Mouse (Mus musculus) retina, adult 2 months (tissue): ENCODE measurements around the gene Foxp1.

ENCODE experiments used
- DNase-seq: peaks from one replicate; pipeline ENCODE4 v3.0.0-alpha.2; 2012; ENCODE audit warnings: low read depth, low spot score

Gene Foxp1

DNA sequence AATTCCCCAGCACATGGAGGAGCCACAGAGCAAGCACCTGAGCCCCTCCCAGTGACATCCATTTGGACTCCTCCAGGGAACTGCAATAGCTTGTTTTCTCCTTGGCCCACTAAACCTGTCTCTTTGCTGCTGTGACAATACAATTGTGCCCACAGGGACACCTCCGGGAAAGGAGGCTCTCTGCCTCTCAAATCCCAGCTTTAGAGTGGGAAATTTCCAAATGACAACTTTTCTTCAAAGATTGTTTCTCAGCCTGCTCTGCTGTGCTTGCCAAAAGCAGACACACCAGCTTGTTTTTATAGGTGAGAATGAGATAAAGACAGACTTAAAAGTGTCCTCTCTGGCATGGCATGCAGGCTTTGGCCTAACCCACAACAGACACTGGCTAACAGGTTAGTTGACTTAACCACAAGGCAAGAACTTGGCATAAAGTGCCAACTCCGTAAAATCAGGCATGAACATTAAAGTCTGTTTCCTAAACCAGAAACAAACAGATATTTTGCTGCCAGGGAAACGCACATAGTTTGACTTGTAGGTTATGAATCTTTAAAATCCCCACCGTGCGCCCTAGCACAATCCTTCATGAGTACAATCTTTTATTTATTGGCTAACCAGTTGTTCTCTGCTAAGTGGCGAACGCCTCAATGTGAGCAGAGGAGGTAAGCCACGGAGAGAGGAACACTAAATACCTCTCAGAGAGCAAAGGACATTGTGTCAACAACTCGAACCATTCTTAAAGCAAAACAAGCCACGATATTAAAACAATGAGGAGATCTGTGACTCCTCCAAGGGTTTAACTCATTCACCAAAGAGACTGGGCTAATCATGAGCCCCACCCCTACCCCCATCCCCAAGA, 379.4 kb downstream of the Foxp1 start:
- DNase-seq: no peak

GRCm38 (mm10) chr6:99138041-99138440, 384.5 kb downstream of the Foxp1 start:
- DNase-seq: no peak

- DNase-seq: no peak
Measured at GRCm38 (mm10) chr6:99137071-99137470, 385.4 kb downstream of the Foxp1 start.

- no peak for DNase-seq
Measured at GRCm38 (mm10) chr6:99135938-99136729, 386.4 kb downstream of the Foxp1 start.

- DNase-seq: no peak
Measured at GRCm38 (mm10) chr6:99131815-99132214, 390.7 kb downstream of the Foxp1 start.

DNA sequence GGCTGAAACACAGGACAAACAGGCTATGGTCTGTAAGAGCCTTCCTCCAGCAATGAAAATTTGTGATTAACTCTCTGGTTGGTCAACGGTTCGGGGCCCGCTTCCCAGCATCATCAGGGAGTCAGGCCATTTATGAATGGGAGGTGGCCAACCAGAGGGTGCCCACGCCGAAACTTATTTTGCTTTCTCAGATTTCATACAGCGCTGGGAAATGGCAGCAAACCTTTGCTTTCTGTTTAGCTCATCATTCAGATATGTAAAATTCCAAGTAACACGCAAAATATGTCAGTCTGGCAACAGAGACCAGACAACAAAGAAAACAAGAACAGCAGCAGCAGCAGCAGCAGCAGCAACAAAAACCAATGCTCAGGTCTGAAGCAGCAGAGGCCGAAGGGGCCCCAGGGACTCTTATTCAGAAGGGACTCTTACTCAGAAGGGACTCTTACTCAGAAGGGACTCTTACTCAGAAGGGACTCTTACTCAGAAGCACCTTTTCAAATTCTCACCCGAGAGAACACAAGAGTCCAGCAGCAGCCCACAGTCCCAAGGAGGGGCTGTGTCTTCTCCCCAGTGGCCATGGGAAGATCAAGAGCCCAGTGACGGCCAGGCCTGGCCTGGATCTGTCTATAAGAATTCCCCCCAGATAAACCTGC, 391.6 kb downstream of the Foxp1 start:
- no peak for DNase-seq

DNA sequence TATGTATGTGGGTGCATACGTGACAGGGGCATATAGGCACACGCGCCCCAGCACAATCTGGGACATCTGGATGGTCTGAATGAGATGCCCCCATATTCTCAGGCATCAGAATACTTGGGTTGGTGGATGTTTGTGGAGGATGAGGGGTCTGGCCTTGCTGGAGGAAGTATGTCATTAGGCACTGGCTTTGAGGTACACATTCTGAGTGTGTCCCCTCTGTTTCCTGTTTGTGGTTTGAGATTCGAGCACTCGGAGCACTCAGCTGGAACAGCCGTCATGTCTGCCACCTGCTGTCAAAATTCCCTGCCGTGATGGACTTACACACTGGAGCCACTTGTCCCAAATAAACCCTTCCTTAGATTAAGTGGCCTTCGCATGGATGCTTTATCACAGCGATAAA, 395.8 kb downstream of the Foxp1 start:
- DNase-seq: no peak

DNA sequence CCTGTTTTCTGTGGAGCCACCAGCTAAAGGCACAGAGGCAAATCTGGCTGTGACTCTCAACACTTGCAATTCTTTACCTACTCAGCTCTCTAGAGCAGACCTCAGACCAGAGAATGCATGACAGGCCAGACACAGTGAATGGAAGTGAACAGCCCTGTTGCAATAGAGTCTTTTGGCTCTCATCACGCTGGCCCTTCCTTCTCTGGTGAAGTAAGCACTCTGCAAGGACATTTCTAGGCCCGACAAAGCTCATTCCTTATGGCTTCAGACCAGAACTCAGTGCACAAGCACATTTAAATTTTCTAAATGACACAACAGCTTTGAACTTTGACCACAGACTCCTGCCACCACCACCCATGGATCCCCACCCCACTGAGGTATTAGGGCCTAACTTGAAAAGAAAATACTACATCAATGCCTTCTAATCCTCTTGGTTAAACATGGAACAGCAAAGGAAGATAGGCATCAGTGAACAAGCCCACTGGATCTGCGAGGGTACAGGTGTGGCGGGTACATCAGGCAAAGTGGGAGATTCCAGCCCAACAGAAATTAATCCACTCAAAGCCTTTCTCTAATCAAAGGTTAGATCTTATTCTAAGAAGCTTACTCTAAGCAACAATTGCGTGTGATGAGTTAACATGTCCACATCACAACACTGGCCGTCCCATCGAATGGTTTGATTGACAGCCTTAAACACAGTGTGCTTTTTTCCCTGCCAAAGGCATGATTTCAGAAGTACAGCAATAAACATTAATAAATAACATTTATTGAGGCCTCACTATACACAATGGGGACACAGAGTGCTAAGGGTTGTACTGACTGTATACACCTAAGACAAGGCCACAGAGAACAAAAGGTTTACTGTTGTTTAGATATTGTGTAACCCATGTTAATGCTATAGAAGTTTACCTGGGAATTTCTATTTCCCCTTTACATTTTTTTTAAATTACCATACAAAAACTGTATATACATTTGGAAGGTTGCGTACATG, 401.4 kb downstream of the Foxp1 start:
- DNase-seq: no peak

DNA sequence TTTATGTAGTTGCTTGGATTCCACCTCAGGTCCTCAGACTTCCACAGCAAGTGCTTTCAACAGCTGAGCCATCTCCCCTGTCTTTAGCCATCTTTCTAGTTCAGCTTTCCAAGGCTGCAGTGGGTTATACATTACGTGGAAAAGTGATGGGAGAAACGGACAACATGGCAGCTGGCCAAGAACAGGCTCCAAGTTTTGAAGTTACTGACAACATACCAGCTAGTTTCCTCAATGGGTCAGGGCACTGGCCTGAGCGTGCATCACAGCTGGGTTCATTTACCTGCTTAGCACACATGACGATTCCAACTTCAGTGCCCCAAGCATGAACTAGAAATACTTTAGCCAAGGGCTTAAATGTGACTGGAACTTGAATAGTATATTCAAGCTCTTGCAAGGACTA, 404.0 kb downstream of the Foxp1 start:
- no peak for DNase-seq

DNA sequence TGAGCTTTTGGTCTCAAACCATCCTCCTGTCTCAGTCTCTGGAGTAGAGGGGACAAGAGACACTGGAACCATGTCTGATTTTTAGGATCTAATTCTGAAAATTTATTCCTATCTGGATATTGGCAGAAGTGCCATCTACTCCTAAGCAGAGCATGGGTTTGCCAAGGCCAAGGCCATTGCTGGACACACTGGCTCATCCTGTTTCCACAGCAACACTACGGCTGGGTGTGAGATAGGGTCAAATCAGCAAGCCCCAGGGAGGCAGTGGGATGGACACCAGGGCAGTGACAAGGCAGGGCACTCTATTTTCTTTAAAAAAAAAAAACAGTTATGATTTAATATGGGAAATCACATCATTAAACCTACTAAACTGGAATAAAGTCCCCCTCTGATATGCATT, 405.1 kb downstream of the Foxp1 start:
- no peak for DNase-seq

GRCm38 (mm10) chr6:99111856-99112255, 410.7 kb downstream of the Foxp1 start:
- DNase-seq: no peak

DNA sequence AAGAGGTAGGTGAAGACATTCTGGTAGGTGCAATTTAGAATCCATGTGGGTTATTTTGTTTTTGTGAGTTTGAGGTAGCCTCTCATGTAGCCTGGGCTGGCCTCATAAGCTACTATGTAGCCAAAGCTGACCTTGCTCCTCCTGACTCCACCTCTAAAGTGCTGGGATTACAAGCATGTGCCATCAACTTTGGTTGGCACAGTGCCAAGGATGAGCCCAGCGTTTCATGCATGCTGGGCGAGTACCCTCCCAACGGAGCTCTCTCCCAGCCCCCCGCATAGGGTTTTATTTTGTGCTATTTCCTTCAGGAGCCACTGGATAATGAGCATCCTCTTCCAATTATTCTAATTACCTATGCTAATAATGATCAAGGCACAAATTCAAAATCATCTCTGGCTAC, 414.1 kb downstream of the Foxp1 start:
- no peak for DNase-seq

DNA sequence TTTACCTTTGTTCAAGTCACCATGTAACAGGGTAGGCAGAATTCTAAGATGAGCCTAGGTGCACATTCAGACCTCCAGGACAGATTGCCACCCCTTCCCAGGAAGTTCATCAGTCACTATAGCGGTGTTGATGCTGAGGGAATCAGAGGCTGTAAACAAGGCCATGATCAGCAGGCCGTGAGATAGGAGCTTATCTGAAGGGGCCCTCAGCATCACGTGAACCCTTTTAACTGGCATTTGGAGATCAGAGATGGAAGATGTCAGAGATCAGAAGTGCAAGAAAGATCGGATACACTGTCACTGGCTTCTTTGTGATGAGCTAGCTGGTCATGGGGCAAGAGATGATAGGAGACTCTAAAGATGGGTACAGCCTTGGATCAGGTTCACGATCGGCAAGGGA, 414.8 kb downstream of the Foxp1 start:
- DNase-seq: no peak

GRCm38 (mm10) chr6:99107081-99107482, 415.4 kb downstream of the Foxp1 start:
- no peak for DNase-seq

DNA sequence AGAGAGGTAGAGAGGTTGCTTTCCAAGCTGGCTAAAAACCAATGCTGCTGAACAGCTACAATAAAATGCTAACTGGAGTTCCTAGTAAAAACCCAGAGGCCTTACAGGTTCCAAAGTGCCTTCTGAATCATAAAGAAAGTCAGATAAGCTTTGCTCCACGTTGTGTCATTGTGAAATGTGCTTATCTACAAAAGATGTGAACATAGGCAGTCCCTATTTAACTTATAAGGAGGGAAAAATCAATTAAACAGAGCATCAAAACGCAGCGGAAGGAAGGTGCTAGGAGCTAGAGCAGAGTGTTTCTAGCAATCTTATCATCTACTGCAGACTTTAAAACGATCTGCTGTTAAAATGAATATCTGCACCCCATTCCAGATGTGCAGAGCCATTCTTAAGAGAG, 416.5 kb downstream of the Foxp1 start:
- no peak for DNase-seq

DNA sequence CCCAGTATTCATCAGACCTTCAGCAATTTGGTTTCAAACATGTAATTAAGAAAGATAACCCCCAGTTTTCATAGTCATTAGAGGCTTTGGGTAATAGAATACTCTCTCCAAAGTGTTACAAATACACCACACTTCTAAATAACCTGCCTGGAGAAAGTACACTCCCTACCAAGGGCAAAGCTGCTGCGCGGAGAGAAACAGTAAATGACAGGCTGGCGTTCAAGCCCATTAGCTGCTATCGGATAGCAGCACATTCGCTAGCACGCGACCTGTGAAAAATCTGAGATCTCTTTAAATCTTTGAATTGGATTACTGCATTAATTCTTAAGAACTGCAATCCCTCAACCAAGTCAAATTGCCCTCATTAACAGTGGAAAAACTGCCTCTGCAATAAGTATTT, 418.1 kb downstream of the Foxp1 start:
- no peak for DNase-seq

DNA sequence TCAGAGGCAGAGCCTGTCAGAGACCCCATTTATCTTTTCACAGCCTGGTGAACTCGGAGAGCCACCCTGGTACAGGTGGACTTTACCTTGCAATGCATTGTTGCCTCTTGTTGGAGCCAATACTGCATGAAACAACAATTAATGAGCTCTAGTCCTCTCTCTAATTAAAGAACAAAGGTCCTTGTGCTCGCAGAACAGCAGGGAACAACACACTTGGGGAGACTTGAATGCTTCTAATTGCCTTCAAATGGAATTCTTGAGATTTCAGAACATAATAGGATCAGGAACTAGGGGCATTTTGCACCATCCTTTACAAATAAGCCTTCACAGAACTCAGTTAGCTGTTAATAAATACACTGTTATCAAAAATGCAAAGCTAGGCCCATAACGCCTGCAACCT, 418.6 kb downstream of the Foxp1 start:
- DNase-seq: no peak

GRCm38 (mm10) chr6:99101489-99101908, 421.0 kb downstream of the Foxp1 start:
- no peak for DNase-seq

DNA sequence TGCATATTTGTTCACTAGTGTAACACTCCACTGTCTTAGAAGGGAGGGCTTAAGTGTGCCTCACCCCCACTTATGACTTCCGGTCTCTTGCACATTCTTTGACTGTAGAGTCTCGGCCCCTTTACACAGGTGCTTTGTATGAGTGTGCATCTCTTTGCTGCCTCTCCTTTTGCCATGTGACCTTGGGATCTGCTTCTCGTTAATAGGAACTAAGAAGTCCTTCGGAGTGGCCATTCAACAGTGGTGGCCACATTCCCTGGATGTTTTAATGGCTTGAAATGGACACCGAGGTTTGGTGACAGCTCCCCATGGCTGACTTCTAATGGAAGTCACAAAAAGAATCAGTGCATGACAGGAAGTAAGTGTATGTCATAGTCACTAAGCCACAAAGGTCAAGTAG, 422.2 kb downstream of the Foxp1 start:
- DNase-seq: no peak

DNA sequence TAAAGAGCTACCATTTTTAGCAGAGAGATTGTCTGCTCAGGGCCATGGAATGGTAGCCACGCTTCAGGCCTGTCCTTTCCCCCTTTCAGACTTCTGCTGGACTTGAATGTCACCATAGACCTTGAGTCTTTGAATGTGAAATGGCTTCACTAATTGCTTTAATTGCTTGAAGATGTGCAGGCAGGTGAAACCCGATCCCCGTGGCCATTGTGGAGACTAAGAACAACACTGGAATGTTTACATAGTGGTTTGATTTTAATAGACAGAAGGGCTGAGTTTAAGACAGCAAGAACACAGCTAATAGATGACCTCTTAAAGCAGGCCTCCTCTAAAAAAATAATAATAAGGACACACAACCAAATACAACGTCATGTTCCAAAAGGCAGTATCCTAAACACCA, 422.7 kb downstream of the Foxp1 start:
- DNase-seq: no peak

- DNase-seq: no peak
Measured at GRCm38 (mm10) chr6:99097191-99097590, 425.3 kb downstream of the Foxp1 start.
